Mouse (Mus musculus) forebrain, embryonic 10.5 days (tissue): Measurements from ENCODE around the gene Rbpms2. TPM values are rescaled to one million over a fixed set of nuclear protein-coding genes. Genes with fewer than 3 reads are reported as not detected.
A peak's percentile ranks its signal among the peaks of the same experiment; 100 is the strongest.
"Not testable (repeated sequence)": the region's sequence is repeated elsewhere in the genome, so short reads cannot be mapped to it uniquely, and the experiment has no call there.

Experiments
- DNase-seq: peaks from one replicate; pipeline ENCODE4 v3.0.0-alpha.2; 2017; ENCODE audit warnings: low spot score; ENCODE audit errors: extremely low spot score
- H3K27ac ChIP-seq: fragments of 300-500 bp; sonication (generic); 2 replicates; pipeline ENCODE4 v1.5.1; 2016; ENCODE audit warnings: mild to moderate bottlenecking
- H3K27me3 ChIP-seq: fragments of 300-500 bp; sonication (generic); 2 replicates; pipeline ENCODE4 v1.6.1; 2016; ENCODE audit warnings: mild to moderate bottlenecking; ENCODE audit not compliant: poor library complexity, severe bottlenecking
- H3K36me3 ChIP-seq: fragments of 300-500 bp; sonication (generic); replicated peaks from 2 replicates; pipeline ENCODE4 v1.6.1; 2016; ENCODE audit warnings: mild to moderate bottlenecking, moderate library complexity
- H3K4me1 ChIP-seq: fragments of 300-500 bp; sonication (generic); 2 replicates; pipeline ENCODE4 v1.6.1; 2016
- H3K4me3 ChIP-seq: fragments of 300-500 bp; sonication (generic); 2 replicates; pipeline ENCODE4 v1.5.1; 2016; ENCODE audit warnings: mild to moderate bottlenecking, moderate library complexity
- H3K9me3 ChIP-seq: fragments of 300-500 bp; sonication (generic); 2 replicates; pipeline ENCODE4 v1.6.1; 2016; ENCODE audit warnings: mild to moderate bottlenecking, moderate library complexity
- WGBS: fragments of 180-500 bp; shearing (Covaris S2); methylation state at CpG from one replicate; pipeline ENCODE4 v1.1.7; 2016; 5-methylcytosine and 5-hydroxymethylcytosine counted together
- polyA plus RNA-seq: library from polyadenylated mRNA; unstranded; fragments of >200 nt; fragmentation: Nextera tagmentation; extraction: Ambion mirVana; gene quantifications from 2 replicates; pipeline ENCODE4 v1.2.1, GENCODE M21; 2016

Rbpms2 gene
- polyA plus RNA-seq, 1 experiment from 2014 or later: 24.2 TPM

- Histone ChIP-seq H3K27me3 (no peaks in the 10 kb centered on the region), H3K27ac (peak overlapping the region; percentile 26; the same call in 1 of the 2 replicates)
- DNase-seq: no peak
Observed at GRCm38 (mm10) chr9:65672996-65673395, 43.5 kb downstream of the Rbpms2 start.

GRCm38 (mm10) chr9:65675461-65676357, 46.3 kb downstream of the Rbpms2 start:
- Histone ChIP-seq H3K9me3 (no peaks in the 10 kb centered on the region), H3K4me1 (peaks cover 57% of the 10 kb centered on the region), H3K27ac (peak overlapping the region; percentile 92), H3K36me3 (0 out of 2 replicates have a peak, but pooled peaks cover 3% of the 10 kb centered on the region), H3K27me3 (no peaks in the 10 kb centered on the region), H3K4me3 (peak overlapping the region; percentile 79)
- DNase-seq: no peak
- 57% methylated on average over 8 of the region's 8 CpGs for whole genome bisulfite sequencing

More at GRCm38 (mm10) chr9:65672996-65673395, 43.5 kb downstream of the Rbpms2 start:
- Histone ChIP-seq H3K36me3 (no peaks in the 10 kb centered on the region), H3K9me3 (no peaks in the 10 kb centered on the region), H3K4me1 (peaks cover 30% of the 10 kb centered on the region), H3K4me3 (no peak overlapping the region)
- WGBS: 84% methylated on average over 11 of the region's 11 CpGs

- under 1% methylated on average over 39 of the region's 51 CpGs for WGBS
- H3K4me1 ChIP-seq: peaks cover 51% of the 10 kb centered on the region
Observed at GRCm38 (mm10) chr9:65676358-65677118, 47.1 kb downstream of the Rbpms2 start.

GRCm38 (mm10) chr9:65677119-65677462, 47.6 kb downstream of the Rbpms2 start:
- H3K4me1 ChIP-seq: peaks cover 46% of the 10 kb centered on the region
- H3K36me3 ChIP-seq: peaks cover 6% of the 10 kb centered on the region; the same call in 1 of the 2 replicates
- H3K4me3 ChIP-seq: peak overlapping the region; percentile 79
- no peaks in the 10 kb centered on the region for H3K9me3 ChIP-seq
- H3K27ac ChIP-seq: peak overlapping the region; percentile 92
- no peaks in the 10 kb centered on the region for H3K27me3 ChIP-seq
- WGBS: 2% methylated on average over 3 of the region's 3 CpGs
- no peak for DNase-seq

More at GRCm38 (mm10) chr9:65676358-65677118, 47.1 kb downstream of the Rbpms2 start:
- Histone ChIP-seq H3K9me3 (no peaks in the 10 kb centered on the region), H3K27ac (peak overlapping the region; percentile 92), H3K4me3 (peak overlapping the region; percentile 79), H3K36me3 (0 out of 2 replicates have a peak, but pooled peaks cover 5% of the 10 kb centered on the region), H3K27me3 (no peaks in the 10 kb centered on the region)
- DNase-seq: peak; percentile 98

- peak overlapping the region; percentile 70 for H3K27ac ChIP-seq
- H3K9me3 ChIP-seq: no peaks in the 10 kb centered on the region
- peaks cover 8% of the 10 kb centered on the region; the same call in 1 of the 2 replicates for H3K36me3 ChIP-seq
- no peak for DNase-seq
- 37% methylated on average over 5 of the region's 5 CpGs for WGBS
- H3K27me3 ChIP-seq: no peaks in the 10 kb centered on the region
- peaks cover 52% of the 10 kb centered on the region for H3K4me1 ChIP-seq
- H3K4me3 ChIP-seq: peak overlapping the region; percentile 38
Observed at GRCm38 (mm10) chr9:65679181-65679761, 49.8 kb downstream of the Rbpms2 start.

GRCm38 (mm10) chr9:65680938-65681633, 51.6 kb downstream of the Rbpms2 start:
- WGBS: 92% methylated on average over 4 of the region's 4 CpGs
- Histone ChIP-seq H3K27ac (no peak overlapping the region), H3K36me3 (peaks cover 19% of the 10 kb centered on the region), H3K4me3 (no peak overlapping the region), H3K4me1 (peaks cover 46% of the 10 kb centered on the region), H3K27me3 (no peaks in the 10 kb centered on the region), H3K9me3 (no peaks in the 10 kb centered on the region)
- no peak for DNase-seq

- no peak for DNase-seq
- Histone ChIP-seq H3K27me3 (no peaks in the 10 kb centered on the region), H3K4me3 (no peak overlapping the region), H3K4me1 (peaks cover 43% of the 10 kb centered on the region), H3K36me3 (peaks cover 24% of the 10 kb centered on the region), H3K27ac (no peak overlapping the region), H3K9me3 (no peaks in the 10 kb centered on the region)
- WGBS: 95% methylated on average over 2 of the region's 2 CpGs
Observed at GRCm38 (mm10) chr9:65681634-65681940, 52.1 kb downstream of the Rbpms2 start.

- no peak overlapping the region for H3K27ac ChIP-seq
- H3K36me3 ChIP-seq: peaks cover 30% of the 10 kb centered on the region
- H3K9me3 ChIP-seq: no peaks in the 10 kb centered on the region
- no peaks in the 10 kb centered on the region for H3K27me3 ChIP-seq
- no peak for DNase-seq
- peaks cover 40% of the 10 kb centered on the region for H3K4me1 ChIP-seq
- 87% methylated on average over 3 of the region's 3 CpGs for WGBS
- no peak overlapping the region for H3K4me3 ChIP-seq
Observed at GRCm38 (mm10) chr9:65682183-65682582, 52.7 kb downstream of the Rbpms2 start.

- H3K4me3 ChIP-seq: no peak overlapping the region
- peaks cover 32% of the 10 kb centered on the region for H3K4me1 ChIP-seq
- 91% methylated on average over 1 of the region's 1 CpGs for WGBS
- H3K27me3 ChIP-seq: no peaks in the 10 kb centered on the region
- H3K36me3 ChIP-seq: peaks cover 39% of the 10 kb centered on the region
- no peaks in the 10 kb centered on the region for H3K9me3 ChIP-seq
- DNase-seq: no peak
- no peak overlapping the region for H3K27ac ChIP-seq
Observed at GRCm38 (mm10) chr9:65682994-65683393, 53.5 kb downstream of the Rbpms2 start.

- peaks cover 49% of the 10 kb centered on the region for H3K36me3 ChIP-seq
- no peak overlapping the region for H3K4me3 ChIP-seq
- no peak for DNase-seq
- no peaks in the 10 kb centered on the region for H3K27me3 ChIP-seq
- peaks cover 15% of the 10 kb centered on the region for H3K4me1 ChIP-seq
- H3K9me3 ChIP-seq: no peaks in the 10 kb centered on the region
- WGBS: 94% methylated on average over 2 of the region's 2 CpGs
- no peak overlapping the region for H3K27ac ChIP-seq
Observed at GRCm38 (mm10) chr9:65684704-65685103, 55.3 kb downstream of the Rbpms2 start.

GRCm38 (mm10) chr9:65689869-65690268, 60.4 kb downstream of the Rbpms2 start:
- WGBS: 74% methylated on average over 2 of the region's 2 CpGs
- H3K27me3 ChIP-seq, H3K9me3 ChIP-seq, H3K27ac ChIP-seq, DNase-seq, H3K4me3 ChIP-seq: not testable (repeated sequence)
- Histone ChIP-seq H3K4me1 (peaks cover 29% of the 10 kb centered on the region), H3K36me3 (peaks cover 86% of the 10 kb centered on the region)

GRCm38 (mm10) chr9:65692466-65692865, 63.0 kb downstream of the Rbpms2 start:
- no peaks in the 10 kb centered on the region for H3K27me3 ChIP-seq
- peaks cover 88% of the 10 kb centered on the region for H3K36me3 ChIP-seq
- DNase-seq: no peak
- H3K27ac ChIP-seq: peak overlapping the region; percentile 63; the same call in 1 of the 2 replicates
- 42% methylated on average over 3 of the region's 3 CpGs for WGBS
- H3K9me3 ChIP-seq: no peaks in the 10 kb centered on the region
- H3K4me3 ChIP-seq: no peak overlapping the region
- H3K4me1 ChIP-seq: peaks cover 29% of the 10 kb centered on the region
